Mouse (Mus musculus) urinary bladder, postnatal 25 days (tissue): ENCODE results near the gene Lyrm9.
"Not testable (repeated sequence)": the region's sequence is repeated elsewhere in the genome, so short reads cannot be mapped to it uniquely, and the experiment has no call there.

Experiments
- DNase-seq: peaks from one replicate; pipeline ENCODE4 v3.0.0; 2022; ENCODE audit warnings: low spot score

Gene Lyrm9

GRCm38 (mm10) chr11:78851871-78852265 lies 25.5 kb downstream of the Lyrm9 start:
- DNase-seq: no peak

- no peak for DNase-seq
These were observed 26.1 kb downstream of the Lyrm9 start for GRCm38 (mm10) chr11:78852529-78852928.

- DNase-seq: peak; percentile 89
These were observed 29.9 kb downstream of the Lyrm9 start for GRCm38 (mm10) chr11:78856310-78856709.

- DNase-seq: no peak
These were observed 31.2 kb downstream of the Lyrm9 start for GRCm38 (mm10) chr11:78857611-78858010.

- DNase-seq: no peak
These were observed 37.5 kb downstream of the Lyrm9 start for GRCm38 (mm10) chr11:78863898-78864297.

- no peak for DNase-seq
These were observed 38.3 kb downstream of the Lyrm9 start for GRCm38 (mm10) chr11:78864567-78865278.

- DNase-seq: no peak
These were observed 38.9 kb downstream of the Lyrm9 start for GRCm38 (mm10) chr11:78865314-78865713.

- no peak for DNase-seq
These were observed 40.1 kb downstream of the Lyrm9 start for GRCm38 (mm10) chr11:78866486-78866885.

- no peak for DNase-seq
These were observed 41.3 kb downstream of the Lyrm9 start for GRCm38 (mm10) chr11:78867696-78868095.

- not testable (repeated sequence) for DNase-seq
These were observed 42.8 kb downstream of the Lyrm9 start for GRCm38 (mm10) chr11:78869205-78869604.

- DNase-seq: no peak
These were observed 44.5 kb downstream of the Lyrm9 start for GRCm38 (mm10) chr11:78870891-78871290.

GRCm38 (mm10) chr11:78872782-78873181 lies 46.4 kb downstream of the Lyrm9 start:
- no peak for DNase-seq

- DNase-seq: no peak
These were observed 53.3 kb downstream of the Lyrm9 start for GRCm38 (mm10) chr11:78879727-78880126.

GRCm38 (mm10) chr11:78886693-78887092 lies 60.3 kb downstream of the Lyrm9 start:
- DNase-seq: no peak

GRCm38 (mm10) chr11:78887102-78887971 lies 61.0 kb downstream of the Lyrm9 start:
- DNase-seq: peak; percentile 53

GRCm38 (mm10) chr11:78889156-78889555 lies 62.8 kb downstream of the Lyrm9 start:
- DNase-seq: no peak
